Mouse (Mus musculus): ENCODE data around the gene Reps1. TPM values are rescaled to one million over a fixed set of nuclear protein-coding genes. Genes with fewer than 3 reads are reported as not detected.

The Reps1 gene
- 100 to 1,000 TPM in 16 of 26 experiments, 10 to 100 TPM in 10; 75.3 to 236 (median 110) TPM for total RNA-seq (2018; cell fraction: chromatin; rRNA removed)
- 10 to 100 TPM; 25.1 to 71.1 (median 38.0) TPM for total RNA-seq (2018; cell fraction: cytosol; rRNA removed)
- total RNA-seq (2018; cell fraction: nucleus; rRNA removed): 100 to 1,000 TPM in 7 of 26 experiments, 10 to 100 TPM in 19; 63.7 to 206 (median 82.0) TPM
- 21.5 to 32.9 TPM (median 28.9 TPM) in 3 replicates for polyA plus RNA-seq (2018)

DNA sequence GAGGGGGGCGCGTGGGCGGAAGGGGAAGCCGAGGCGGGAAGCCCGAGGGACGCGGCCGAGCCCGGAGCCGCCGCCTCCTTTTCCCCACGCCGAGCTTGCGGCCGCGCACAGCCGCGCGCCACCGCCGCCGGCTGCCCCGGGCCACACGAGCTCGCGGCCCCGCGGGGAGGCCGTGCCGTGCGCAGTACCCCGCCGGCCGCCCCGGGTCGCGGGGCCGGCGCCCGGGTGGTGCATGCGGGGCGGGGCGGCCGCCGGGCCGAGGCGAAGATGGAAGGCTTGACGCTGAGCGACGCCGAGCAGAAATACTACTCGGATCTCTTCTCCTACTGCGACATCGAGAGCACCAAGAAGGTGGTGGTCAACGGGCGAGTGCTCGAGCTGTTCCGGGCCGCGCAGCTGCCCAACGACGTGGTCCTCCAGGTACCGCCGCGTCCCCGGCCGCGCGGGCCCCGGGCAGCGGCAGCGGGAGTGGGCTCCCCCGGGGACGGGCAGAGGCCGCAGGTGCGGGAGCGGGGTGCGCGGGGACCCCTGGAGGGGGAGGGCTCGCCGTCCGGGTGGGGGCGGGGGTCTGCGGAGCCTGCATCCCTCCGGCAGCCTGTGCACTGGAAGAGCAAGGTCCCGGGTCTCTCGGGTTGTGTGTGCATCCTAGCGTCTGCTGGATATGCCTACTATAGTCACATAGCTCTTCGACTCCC is at the start of gene Reps1:
Reps1 (plus strand) TSS at position 166 of the 695 bp plus-strand sequence.
- Histone ChIP-seq H3K36me3 (ENCODE audit: inconsistent target) (no peaks in the 10 kb centered on the region), H3K4me3 (ENCODE audit: inconsistent target) (peak within 1 kb of the TSS; percentile 68), H3K27ac (0 out of 2 replicates have a peak within 1 kb of the TSS, but pooled peaks have one; percentile 10), H3K79me2 (ENCODE audit: inconsistent target) (peaks cover 48% of the 10 kb centered on the region)
- under 1% methylated on average over 85 of the region's 90 CpGs for WGBS (ENCODE audit: missing documents)

- H3K36me3 ChIP-seq (ENCODE audit: inconsistent target): 0 out of 2 replicates have a peak, but pooled peaks cover 13% of the 10 kb centered on the region
Measured at GRCm38 (mm10) chr10:18006756-18007155, 48.9 kb upstream of the Reps1 start.

GRCm38 (mm10) chr10:18007243-18007642 is 48.4 kb upstream of the Reps1 start:
- 77% methylated on average over 3 of the region's 3 CpGs for WGBS (ENCODE audit: missing documents)
- Histone ChIP-seq H3K4me3 (ENCODE audit: inconsistent target) (no peak overlapping the region), H3K36me3 (ENCODE audit: inconsistent target) (0 out of 2 replicates have a peak, but pooled peaks cover 18% of the 10 kb centered on the region)

More at GRCm38 (mm10) chr10:18006756-18007155, 48.9 kb upstream of the Reps1 start:
- H3K27ac ChIP-seq: no peak overlapping the region
- 83% methylated on average over 1 of the region's 1 CpGs for WGBS (ENCODE audit: missing documents)
- no peaks in the 10 kb centered on the region for H3K79me2 ChIP-seq (ENCODE audit: inconsistent target)
- H3K4me3 ChIP-seq (ENCODE audit: inconsistent target): no peak overlapping the region

GRCm38 (mm10) chr10:18008118-18008517 is 47.5 kb upstream of the Reps1 start:
- Histone ChIP-seq H3K4me3 (ENCODE audit: inconsistent target) (no peak overlapping the region), H3K27ac (no peak overlapping the region), H3K79me2 (ENCODE audit: inconsistent target) (peaks cover 6% of the 10 kb centered on the region; the same call in 1 of the 2 replicates), H3K36me3 (ENCODE audit: inconsistent target) (0 out of 2 replicates have a peak, but pooled peaks cover 19% of the 10 kb centered on the region)

More at GRCm38 (mm10) chr10:18007243-18007642, 48.4 kb upstream of the Reps1 start:
- Histone ChIP-seq H3K27ac (no peak overlapping the region), H3K79me2 (ENCODE audit: inconsistent target) (no peaks in the 10 kb centered on the region)

GRCm38 (mm10) chr10:18009744-18010143 is 45.9 kb upstream of the Reps1 start:
- Histone ChIP-seq H3K36me3 (ENCODE audit: inconsistent target) (peaks cover 26% of the 10 kb centered on the region; the same call in 1 of the 2 replicates), H3K79me2 (ENCODE audit: inconsistent target) (peaks cover 23% of the 10 kb centered on the region; the same call in 1 of the 2 replicates), H3K27ac (no peak overlapping the region), H3K4me3 (ENCODE audit: inconsistent target) (no peak overlapping the region)
- 85% methylated on average over 1 of the region's 1 CpGs for WGBS (ENCODE audit: missing documents)

DNA sequence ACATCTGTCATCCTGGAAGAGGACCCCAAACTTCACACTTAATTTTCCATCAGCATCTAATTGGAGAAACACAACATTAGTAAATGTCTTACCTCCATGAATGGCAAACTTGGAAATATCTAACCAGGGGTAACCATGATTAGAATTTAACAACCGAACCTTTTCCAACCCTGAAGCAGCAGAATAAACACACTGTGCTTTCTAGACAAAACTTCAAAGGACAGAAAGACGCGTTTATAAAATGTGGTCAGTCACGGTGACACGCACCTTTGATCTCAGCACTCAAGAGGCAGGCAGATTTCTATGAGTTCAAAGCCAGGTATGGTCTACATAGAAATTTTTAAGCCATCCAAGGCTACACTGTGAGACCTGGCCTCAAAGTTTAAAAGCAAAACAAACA is 43.9 kb upstream of the Reps1 start:
- no peak overlapping the region for H3K27ac ChIP-seq
- WGBS (ENCODE audit: missing documents): 94% methylated on average over 5 of the region's 5 CpGs
- H3K36me3 ChIP-seq (ENCODE audit: inconsistent target): peaks cover 34% of the 10 kb centered on the region
- H3K4me3 ChIP-seq (ENCODE audit: inconsistent target): no peak overlapping the region
- peaks cover 39% of the 10 kb centered on the region; the same call in 1 of the 2 replicates for H3K79me2 ChIP-seq (ENCODE audit: inconsistent target)

DNA sequence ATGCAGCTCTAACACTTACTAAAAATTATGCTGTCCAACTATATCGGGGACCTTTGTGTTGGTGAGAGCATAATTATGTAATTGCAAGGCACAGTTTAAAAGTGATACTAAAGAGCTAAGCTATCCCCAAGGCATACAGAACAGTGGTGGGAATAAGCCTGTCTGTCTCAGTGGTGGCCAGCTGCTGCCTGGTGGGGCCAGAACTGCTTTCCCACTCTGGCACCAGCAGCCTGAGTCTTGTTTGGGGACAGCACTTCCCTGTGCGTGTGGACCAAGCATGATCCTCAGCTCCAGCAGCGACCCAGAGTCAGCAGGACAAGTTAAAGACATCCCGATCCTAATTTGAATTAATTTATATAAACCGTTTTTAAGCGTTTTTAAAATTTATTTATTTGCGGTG is 35.2 kb upstream of the Reps1 start:
- Histone ChIP-seq H3K4me3 (ENCODE audit: inconsistent target) (no peak overlapping the region), H3K79me2 (ENCODE audit: inconsistent target) (peaks cover 68% of the 10 kb centered on the region), H3K36me3 (ENCODE audit: inconsistent target) (peaks cover 23% of the 10 kb centered on the region), H3K27ac (no peak overlapping the region)
- 97% methylated on average over 7 of the region's 7 CpGs for WGBS (ENCODE audit: missing documents)

GRCm38 (mm10) chr10:18020846-18021245 is 34.8 kb upstream of the Reps1 start:
- Histone ChIP-seq H3K4me3 (ENCODE audit: inconsistent target) (no peak overlapping the region), H3K79me2 (ENCODE audit: inconsistent target) (peaks cover 67% of the 10 kb centered on the region), H3K36me3 (ENCODE audit: inconsistent target) (peaks cover 23% of the 10 kb centered on the region), H3K27ac (no peak overlapping the region)
- 100% methylated on average over 1 of the region's 1 CpGs for WGBS (ENCODE audit: missing documents)

DNA sequence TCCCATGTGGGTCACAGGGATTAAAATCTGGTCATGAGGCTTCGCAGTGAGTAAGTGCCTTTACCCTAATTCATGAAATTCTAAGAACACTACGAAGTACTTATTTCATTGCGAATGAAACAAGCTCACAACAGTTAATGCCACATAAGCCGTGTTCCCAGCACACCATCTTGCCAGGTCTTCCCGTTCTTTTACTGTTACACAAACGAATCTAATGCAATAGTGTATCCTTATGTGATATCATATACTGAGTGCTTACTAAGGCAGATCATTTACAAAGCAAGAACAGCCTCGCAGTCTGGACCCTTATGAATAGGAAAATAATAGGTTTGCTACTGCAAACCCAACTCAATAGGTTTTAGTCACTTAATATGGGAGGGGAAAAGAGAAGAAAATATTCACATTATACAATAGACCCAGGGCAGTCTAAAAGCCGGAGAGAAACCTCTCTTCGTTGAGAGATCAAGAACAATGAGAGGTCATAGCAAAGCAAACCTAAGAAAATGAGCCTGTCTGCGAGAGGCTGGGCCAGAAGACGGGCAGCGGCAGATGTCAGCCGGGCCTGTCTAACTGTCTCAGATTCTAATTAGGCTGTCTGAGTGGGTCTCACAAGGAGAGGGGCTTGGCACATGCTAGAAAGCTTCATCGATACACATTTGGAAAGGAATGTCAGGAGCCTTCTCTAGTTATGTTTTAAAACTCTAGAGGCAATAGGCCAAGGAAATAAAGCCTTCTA is 33.9 kb upstream of the Reps1 start:
- Histone ChIP-seq H3K36me3 (ENCODE audit: inconsistent target) (peaks cover 16% of the 10 kb centered on the region; the same call in 1 of the 2 replicates), H3K4me3 (ENCODE audit: inconsistent target) (peak overlapping the region; percentile 90), H3K79me2 (ENCODE audit: inconsistent target) (peaks cover 58% of the 10 kb centered on the region), H3K27ac (peak overlapping the region; percentile 86)
- 43% methylated on average over 13 of the region's 14 CpGs for WGBS (ENCODE audit: missing documents)

DNA sequence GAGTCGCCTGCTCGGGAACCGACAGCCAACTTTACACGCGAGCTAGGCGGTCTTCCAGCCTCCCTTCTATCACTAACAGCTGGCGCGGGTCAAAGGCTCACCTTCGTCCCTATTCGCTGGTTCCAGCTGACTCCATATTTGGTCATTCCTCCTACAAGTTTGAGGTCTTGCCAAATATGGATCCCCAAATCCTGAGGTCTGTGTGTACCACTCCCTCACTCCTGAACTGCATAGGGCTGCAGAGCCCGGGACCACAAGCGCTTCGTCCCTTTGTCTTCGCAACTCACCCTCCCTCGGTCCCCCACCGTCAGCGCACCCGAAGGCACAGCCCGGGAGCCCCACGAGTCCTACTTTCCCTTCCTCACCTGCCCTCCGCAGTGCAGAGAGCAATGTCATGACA is 33.3 kb upstream of the Reps1 start:
- H3K36me3 ChIP-seq (ENCODE audit: inconsistent target): peaks cover 13% of the 10 kb centered on the region; the same call in 1 of the 2 replicates
- WGBS (ENCODE audit: missing documents): under 1% methylated on average over 21 of the region's 21 CpGs
- peaks cover 53% of the 10 kb centered on the region for H3K79me2 ChIP-seq (ENCODE audit: inconsistent target)
- peak overlapping the region; percentile 90 for H3K4me3 ChIP-seq (ENCODE audit: inconsistent target)
- H3K27ac ChIP-seq: peak overlapping the region; percentile 86

GRCm38 (mm10) chr10:18022741-18023347 is 32.8 kb upstream of the Reps1 start, which contains the start of gene Abracl:
Abracl (minus strand) TSS chr10:18023288.
- peaks cover 7% of the 10 kb centered on the region; the same call in 1 of the 2 replicates for H3K36me3 ChIP-seq (ENCODE audit: inconsistent target)
- H3K79me2 ChIP-seq (ENCODE audit: inconsistent target): peaks cover 47% of the 10 kb centered on the region
- H3K4me3 ChIP-seq (ENCODE audit: inconsistent target): peak within 1 kb of the TSS; percentile 90
- under 1% methylated on average over 36 of the region's 37 CpGs for WGBS (ENCODE audit: missing documents)
- peak within 1 kb of the TSS; percentile 86 for H3K27ac ChIP-seq

- whole genome bisulfite sequencing (ENCODE audit: missing documents): 89% methylated on average over 4 of the region's 4 CpGs
- H3K79me2 ChIP-seq (ENCODE audit: inconsistent target): no peaks in the 10 kb centered on the region
- no peak overlapping the region for H3K4me3 ChIP-seq (ENCODE audit: inconsistent target)
Measured at GRCm38 (mm10) chr10:18034408-18034807, 21.3 kb upstream of the Reps1 start.

DNA sequence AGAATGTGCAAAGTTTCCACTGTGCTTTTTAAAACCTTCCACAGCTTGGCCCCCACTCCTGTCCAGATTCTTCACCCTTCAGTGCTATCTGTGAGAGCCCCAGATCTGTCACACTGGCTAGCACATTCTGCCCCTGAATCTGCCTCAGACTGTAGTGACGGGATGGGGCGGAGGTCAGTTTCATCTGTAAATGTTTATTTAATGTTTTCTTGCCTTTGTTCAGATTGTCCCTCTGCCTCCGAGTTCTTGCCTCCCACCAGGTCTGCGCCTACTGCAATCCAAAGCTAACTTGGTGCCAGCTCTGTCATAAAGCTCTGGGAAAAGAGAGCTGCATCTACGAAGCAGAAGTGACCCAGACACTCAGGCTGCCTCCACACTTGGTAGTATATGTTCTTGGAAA is 18.8 kb upstream of the Reps1 start:
- 91% methylated on average over 5 of the region's 5 CpGs for WGBS (ENCODE audit: missing documents)
- no peaks in the 10 kb centered on the region for H3K36me3 ChIP-seq (ENCODE audit: inconsistent target)
- no peaks in the 10 kb centered on the region for H3K79me2 ChIP-seq (ENCODE audit: inconsistent target)

More at GRCm38 (mm10) chr10:18034408-18034807, 21.3 kb upstream of the Reps1 start:
- Histone ChIP-seq H3K36me3 (ENCODE audit: inconsistent target) (no peaks in the 10 kb centered on the region), H3K27ac (no peak overlapping the region)

DNA sequence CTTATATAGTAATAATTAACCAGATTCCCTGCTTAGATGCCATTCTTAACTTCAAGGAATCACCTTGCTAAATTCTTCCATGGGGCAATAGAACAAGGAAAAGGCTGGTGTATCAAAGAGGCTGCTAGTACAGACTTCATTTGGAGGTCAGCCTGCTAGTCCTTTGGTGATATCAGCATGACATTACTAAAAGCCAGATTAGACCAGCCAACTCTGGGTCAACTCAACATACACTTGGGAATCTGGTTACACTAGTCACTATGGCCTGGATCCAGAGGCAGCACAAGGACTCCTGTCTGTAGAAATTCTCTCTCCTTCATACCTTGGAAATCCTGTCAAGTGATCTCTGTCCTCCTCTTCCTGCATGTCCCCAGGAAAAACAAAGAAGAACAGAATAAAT is 9.3 kb upstream of the Reps1 start:
- Histone ChIP-seq H3K36me3 (ENCODE audit: inconsistent target) (no peaks in the 10 kb centered on the region), H3K4me3 (ENCODE audit: inconsistent target) (no peak overlapping the region), H3K79me2 (ENCODE audit: inconsistent target) (no peaks in the 10 kb centered on the region), H3K27ac (no peak overlapping the region)

More for the DNA sequence above, 18.8 kb upstream of the Reps1 start:
- Histone ChIP-seq H3K27ac (no peak overlapping the region), H3K4me3 (ENCODE audit: inconsistent target) (no peak overlapping the region)

Data from macrophage (primary cell).